17 mouse cellular contexts compared by ENCODE assay signal in the genomic region with DNA sequence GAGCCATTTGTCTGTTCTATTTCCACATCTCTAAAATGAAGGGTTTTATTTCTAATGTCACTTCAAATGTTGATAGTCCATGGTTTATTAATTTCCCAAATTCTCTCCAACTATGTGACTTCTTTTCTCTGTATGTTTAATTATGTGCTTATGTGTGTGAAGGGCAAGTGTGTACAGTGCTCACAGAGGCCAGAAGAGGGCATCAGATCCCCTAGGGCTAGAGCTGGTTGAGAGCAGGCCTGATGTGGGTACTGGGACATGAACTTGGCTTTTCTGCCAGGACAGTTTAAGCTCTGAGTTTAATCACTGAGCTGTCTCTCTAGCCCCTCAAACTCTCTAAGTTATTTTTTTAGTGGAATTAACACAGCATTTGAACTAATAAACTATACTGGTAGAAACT. TPM values are rescaled to one million over a fixed set of nuclear protein-coding genes. Genes with fewer than 3 reads are reported as not detected.
DNase-seq lines count a peak whose midpoint lies in the region; ATAC-seq and TF ChIP-seq lines count a peak whose summit lies in the region.
"Had no signal": no experiment of that assay in that cellular context is flagged by ENCODE, and none has a peak within 500 bp of the region (broad histone marks: within the 10 kb centered on the region; RNA-seq: fewer than 3 reads in every experiment).

No protein-coding gene starts in this region.

- no peak for DNase-seq in heart, postnatal 0 days (ENCODE audit: low spot score)
- DNase-seq in heart, adult 18-20 months = no peak
- no peak for DNase-seq in lung, embryonic 14.5 days
- no peak for DNase-seq in lung, postnatal 4 days
- DNase-seq in MEL (ENCODE audit: low read depth, low spot score) = peak; percentile 23
- DNase-seq in retina, postnatal 1 day = peak; percentile 47
- DNase-seq: cerebellum, postnatal 14 days; gastrocnemius, postnatal 25 days; right cerebral cortex, postnatal 4 days; thymus, postnatal 4 days had no signal

- no peak overlapping the region for H3K9ac ChIP-seq in heart, postnatal 0 days (replicated peaks; ENCODE audit: low read depth, low read length)
- no peak overlapping the region for H3K9ac ChIP-seq in lung, embryonic 14.5 days
- no peak overlapping the region for H3K9ac ChIP-seq in MEL (ENCODE audit: control insufficient read depth, low read depth, low read length, poor library complexity, severe bottlenecking)
- H3K9ac ChIP-seq: embryonic facial prominence, embryonic 13.5 days; forebrain, embryonic 13.5 days; limb, embryonic 15.5 days; stomach, embryonic 15.5 days had no signal

- H3K4me1 ChIP-seq in heart, postnatal 0 days (ENCODE audit: control insufficient read depth, insufficient read depth) = no peaks in the 10 kb centered on the region
- no peaks in the 10 kb centered on the region for H3K4me1 ChIP-seq in lung, embryonic 14.5 days (ENCODE audit: insufficient read depth)
- no peaks in the 10 kb centered on the region for H3K4me1 ChIP-seq in MEL (ENCODE audit: control insufficient read depth in 1 of 2, insufficient read depth in 2 of 2, low read length in 2 of 2)
- H3K4me1 ChIP-seq: embryonic facial prominence, embryonic 13.5 days; forebrain, embryonic 13.5 days; limb, embryonic 15.5 days; stomach, embryonic 15.5 days had no signal

- no peaks in the 10 kb centered on the region for H3K79me2 ChIP-seq in MEL (ENCODE audit: control insufficient read depth, insufficient read depth, low read length, poor library complexity)

- H3K36me3 ChIP-seq in heart, postnatal 0 days (replicated peaks; ENCODE audit: control insufficient read depth, insufficient read depth, low read length) = peaks cover 15% of the 10 kb centered on the region; the same call in 1 of the 2 replicates
- peaks cover 19% of the 10 kb centered on the region; the same call in 1 of the 2 replicates for H3K36me3 ChIP-seq in lung, embryonic 14.5 days (ENCODE audit: insufficient read depth)
- no peaks in the 10 kb centered on the region for H3K36me3 ChIP-seq in MEL (ENCODE audit: control insufficient read depth in 1 of 2, insufficient read depth in 2 of 2, low read length in 2 of 2)
- H3K36me3 ChIP-seq: stomach, embryonic 15.5 days had no signal

- no peak for ATAC-seq in heart, postnatal 0 days (ENCODE audit: insufficient read depth, low read depth)
- no peak for ATAC-seq in lung, embryonic 14.5 days (ENCODE audit: insufficient read depth)
- ATAC-seq in activated CD4-positive, CD25-positive, alpha-beta regulatory T cell, adult 4 months = no peak
- ATAC-seq: forebrain, embryonic 13.5 days had no signal

- TF ChIP-seq RAD21 in MEL (IDR thresholded peaks at IDR 0.05; ENCODE audit: low read depth, low read length) = no peak

- H3K27me3 ChIP-seq in heart, postnatal 0 days (ENCODE audit: control insufficient read depth, insufficient read depth, low read length) = no peaks in the 10 kb centered on the region
- no peaks in the 10 kb centered on the region for H3K27me3 ChIP-seq in lung, embryonic 14.5 days (ENCODE audit: insufficient read depth, low read length)
- H3K27me3 ChIP-seq in MEL (ENCODE audit: control insufficient read depth in 1 of 2, insufficient read depth in 2 of 2, low read length in 2 of 2) = no peaks in the 10 kb centered on the region
- H3K27me3 ChIP-seq: embryonic facial prominence, embryonic 13.5 days; forebrain, embryonic 13.5 days; limb, embryonic 15.5 days; stomach, embryonic 15.5 days had no signal

- TF ChIP-seq POLR2A in MEL (IDR thresholded peaks at IDR 0.05; ENCODE audit: control insufficient read depth in 1 of 2, insufficient read depth in 1 of 2, low read depth in 1 of 2, low read length in 2 of 2, poor library complexity in 1 of 2) = no peak

- TF ChIP-seq CTCF in heart, postnatal 0 days (IDR thresholded peaks at IDR 0.05; ENCODE audit: low read depth) = peak; percentile 35
- peak; percentile 35 for TF ChIP-seq CTCF in lung, embryonic 14.5 days (IDR thresholded peaks at IDR 0.05; ENCODE audit: low read depth)
- TF ChIP-seq CTCF in MEL (IDR thresholded peaks at IDR 0.05 in 2 of 3, conservative IDR thresholded peaks at IDR 0.05 in 1 of 3; ENCODE audit: control insufficient read depth in 1 of 3, insufficient read depth in 1 of 3, low read depth in 2 of 3, low read length in 3 of 3, poor library complexity in 1 of 3, severe bottlenecking in 1 of 3) = peak; percentile 6 to 34 (median 28); a peak in 5 of 6 replicates

- H3K9me3 ChIP-seq in heart, postnatal 0 days (replicated peaks; ENCODE audit: control insufficient read depth, low read length) = no peaks in the 10 kb centered on the region
- no peaks in the 10 kb centered on the region for H3K9me3 ChIP-seq in lung, embryonic 14.5 days (ENCODE audit: low read depth, low read length)
- no peaks in the 10 kb centered on the region for H3K9me3 ChIP-seq in MEL (replicated peaks; ENCODE audit: insufficient read depth, low read length)
- H3K9me3 ChIP-seq: embryonic facial prominence, embryonic 13.5 days; forebrain, embryonic 13.5 days; limb, embryonic 15.5 days; stomach, embryonic 15.5 days had no signal

- no peak for TF ChIP-seq EP300 in heart, postnatal 0 days (IDR thresholded peaks at IDR 0.05; ENCODE audit: low read depth)
- no peak for TF ChIP-seq EP300 in MEL (IDR thresholded peaks at IDR 0.05; ENCODE audit: low read depth in 1 of 2, low read length in 2 of 2)

- H3K4me3 ChIP-seq in heart, postnatal 0 days (ENCODE audit: low read depth, low read length) = no peak overlapping the region
- H3K4me3 ChIP-seq in lung, embryonic 14.5 days (ENCODE audit: low read depth, low read length) = no peak overlapping the region
- no peak overlapping the region for H3K4me3 ChIP-seq in MEL (ENCODE audit: control insufficient read depth in 1 of 2, insufficient read depth in 1 of 2, low read depth in 2 of 2, low read length in 2 of 2)
- H3K4me3 ChIP-seq: embryonic facial prominence, embryonic 13.5 days; forebrain, embryonic 13.5 days; limb, embryonic 15.5 days; myocyte; stomach, embryonic 15.5 days had no signal

- H3K27ac ChIP-seq in heart, postnatal 0 days (ENCODE audit: low read depth) = no peak overlapping the region
- H3K27ac ChIP-seq in lung, embryonic 14.5 days (ENCODE audit: low read depth) = no peak overlapping the region
- no peak overlapping the region for H3K27ac ChIP-seq in MEL (ENCODE audit: control insufficient read depth, low read depth, low read length)
- H3K27ac ChIP-seq: embryonic facial prominence, embryonic 13.5 days; forebrain, embryonic 13.5 days; limb, embryonic 15.5 days; stomach, embryonic 15.5 days had no signal

- no peak overlapping the region for H3K4me2 ChIP-seq in heart, postnatal 0 days (ENCODE audit: low read depth, low read length)
- H3K4me2 ChIP-seq in lung, embryonic 14.5 days = no peak overlapping the region
- H3K4me2 ChIP-seq: embryonic facial prominence, embryonic 13.5 days; forebrain, embryonic 13.5 days; limb, embryonic 15.5 days; stomach, embryonic 15.5 days had no signal

TF ChIP-seq in MEL, 35 proteins besides CTCF, POLR2A, EP300 and RAD21:
- TF ChIP-seq HCFC1 (IDR thresholded peaks at IDR 0.05; ENCODE audit: low read depth, low read length) = no peak
- TF ChIP-seq MXI1 (IDR thresholded peaks at IDR 0.05; ENCODE audit: low read depth, low read length) = no peak
- peak; percentile 19; the same call in 1 of the 2 replicates for TF ChIP-seq SMC3 (IDR thresholded peaks at IDR 0.05; ENCODE audit: low read depth, low read length)
- no peak for TF ChIP-seq MAFK (IDR thresholded peaks at IDR 0.05; ENCODE audit: borderline replicate concordance, low read depth, low read length)

RNA-seq across cellular contexts. Expression of gene Lrrc49, which starts 13.2 kb away (rescaled TPM):
- 6.4 and 7.2 TPM in 2 replicates for total RNA-seq in heart, postnatal 0 days (2014; rRNA removed; ENCODE audit: low replicate concordance)
- 4.9 and 5.0 TPM in 2 replicates for polyA plus RNA-seq in heart, postnatal 0 days (2015; fragmentation: Nextera tagmentation; extraction: Ambion mirVana)
- 1 to 10 TPM; 3.5 to 4.4 TPM for total RNA-seq in heart, adult 18-20 months (2021)
- polyA plus RNA-seq in lung, embryonic 14.5 days (2014; fragmentation: Nextera tagmentation; extraction: Ambion mirVana) = 21.1 and 21.9 TPM in 2 replicates
- 2.7 and 3.3 TPM in 2 replicates for total RNA-seq in MEL (2012; rRNA removed)
- polyA plus RNA-seq in MEL (2012; ENCODE audit: insufficient read depth in 1 of 2, insufficient read length in 2 of 2, low read depth in 1 of 2, low replicate concordance in 2 of 2, missing spikeins in 1 of 2) = 1 to 10 TPM in 1 of 2 experiments, not detected in 1; 5.5 TPM
- polyA plus RNA-seq in activated CD4-positive, CD25-positive, alpha-beta regulatory T cell, adult 4 months (2017; shearing (Covaris generic)) = 1 to 10 TPM in 1 of 2 experiments, under 1 TPM in 1; 0.96 to 1.6 TPM

RNA-seq across cellular contexts. Expression of gene Larp6, which starts 38.0 kb away (rescaled TPM):
- 0.39 and 1.2 TPM in 2 replicates for total RNA-seq in heart, postnatal 0 days (2014; rRNA removed; ENCODE audit: low replicate concordance)
- 0.41 and 0.43 TPM in 2 replicates for polyA plus RNA-seq in heart, postnatal 0 days (2015; fragmentation: Nextera tagmentation; extraction: Ambion mirVana)
- 1 to 10 TPM; 1.1 to 1.3 TPM for total RNA-seq in heart, adult 18-20 months (2021)
- 1.3 and 1.8 TPM in 2 replicates for polyA plus RNA-seq in lung, embryonic 14.5 days (2014; fragmentation: Nextera tagmentation; extraction: Ambion mirVana)
- total RNA-seq in MEL (2012; rRNA removed) = not detected in 2 replicates
- not detected for polyA plus RNA-seq in MEL (2012; ENCODE audit: insufficient read depth in 1 of 2, insufficient read length in 2 of 2, low read depth in 1 of 2, low replicate concordance in 2 of 2, missing spikeins in 1 of 2)
- not detected for polyA plus RNA-seq in activated CD4-positive, CD25-positive, alpha-beta regulatory T cell, adult 4 months (2017; shearing (Covaris generic))
- total RNA-seq: megakaryocyte, adult 5-6 weeks had no signal

Comparison
In these comparisons a context has a peak if more than half of its experiments do, and no peak if none do; other contexts are left out.
1. DNase-seq: peak in MEL (single experiment) and retina, postnatal 1 day (single experiment); none in heart, postnatal 0 days (single experiment), heart, adult 18-20 months (0 of 2), lung, embryonic 14.5 days (single experiment) and lung, postnatal 4 days (0 of 2).
2. Peak in every context shown above with its lines, with median percentiles within 50 percentile points of each other: CTCF ChIP-seq.